Mouse (Mus musculus) kidney, embryonic 16.5 days (tissue): ENCODE data around the gene Lrp5. TPM values are rescaled to one million over a fixed set of nuclear protein-coding genes. Genes with fewer than 3 reads are reported as not detected.

Experiments
- ATAC-seq: fragments of 200-750 bp; cut with Nextera tagmentation; 2 replicates; pipeline ENCODE4 v1.8.0; 2017; ENCODE audit warnings: moderate TSS enrichment; ENCODE audit not compliant: low FRiP score, low TSS enrichment
- H3K27ac ChIP-seq: fragments of 300-500 bp; sonication (generic); 2 replicates; pipeline ENCODE4 v1.5.1; 2014; ENCODE audit warnings: low read length
- H3K27me3 ChIP-seq: fragments of 300-500 bp; sonication (generic); 2 replicates; pipeline ENCODE4 v1.6.1; 2014; ENCODE audit warnings: low read length, control low read depth, mixed read lengths; ENCODE audit not compliant: insufficient read depth
- H3K36me3 ChIP-seq: fragments of 300-500 bp; sonication (generic); 2 replicates; pipeline ENCODE4 v1.6.1; 2014; ENCODE audit warnings: low read length, control low read depth, mixed read lengths; ENCODE audit not compliant: insufficient read depth
- H3K4me1 ChIP-seq: fragments of 300-500 bp; sonication (generic); 2 replicates; pipeline ENCODE4 v1.6.1; 2014; ENCODE audit warnings: low read length, control low read depth, mixed read lengths; ENCODE audit not compliant: insufficient read depth
- H3K4me2 ChIP-seq: fragments of 300-500 bp; sonication (generic); replicated peaks from 2 replicates; pipeline ENCODE4 v1.6.1; 2014; ENCODE audit warnings: low read depth, low read length
- H3K4me3 ChIP-seq: fragments of 300-500 bp; sonication (generic); 2 replicates; pipeline ENCODE4 v1.5.1; 2014; ENCODE audit warnings: mild to moderate bottlenecking, low read length
- H3K9ac ChIP-seq: fragments of 300-500 bp; sonication (generic); replicated peaks from 2 replicates; pipeline ENCODE4 v1.6.1; 2014; ENCODE audit warnings: low read length
- H3K9me3 ChIP-seq: fragments of 300-500 bp; sonication (generic); 2 replicates; pipeline ENCODE4 v1.6.1; 2016; ENCODE audit warnings: low read length, control low read depth
- WGBS: fragments of 180-500 bp; shearing (Covaris S2); extraction: QIAGEN DNeasy Blood & Tissue Kit; methylation state at CpG from one replicate; pipeline ENCODE4 v1.1.7; 2014; 5-methylcytosine and 5-hydroxymethylcytosine counted together
- polyA plus RNA-seq: library from polyadenylated mRNA; unstranded; fragments of >200 nt; fragmentation: Nextera tagmentation; extraction: Ambion mirVana; gene quantifications from 2 replicates; pipeline ENCODE4 v1.2.1, GENCODE M21; 2015

Gene Lrp5
- polyA plus RNA-seq, 1 experiment from 2014 or later: 7.0 TPM

- Histone ChIP-seq H3K27ac (peak overlapping the region; percentile 71), H3K4me2 (peak overlapping the region; percentile 5; the same call in 1 of the 2 replicates), H3K36me3 (no peaks in the 10 kb centered on the region), H3K9ac (peak overlapping the region; percentile 9; the same call in 1 of the 2 replicates), H3K9me3 (no peaks in the 10 kb centered on the region), H3K4me1 (peaks cover 67% of the 10 kb centered on the region), H3K27me3 (no peaks in the 10 kb centered on the region), H3K4me3 (no peak overlapping the region)
- WGBS: 11% methylated on average over 13 of the region's 13 CpGs
- ATAC-seq: peak; percentile 85
Observed at GRCm38 (mm10) chr19:3681310-3681934, 4.9 kb downstream of the Lrp5 start.

GRCm38 (mm10) chr19:3680732-3681131 is 5.6 kb downstream of the Lrp5 start:
- Histone ChIP-seq H3K4me3 (no peak overlapping the region), H3K4me1 (peaks cover 67% of the 10 kb centered on the region), H3K9ac (no peak overlapping the region), H3K9me3 (no peaks in the 10 kb centered on the region), H3K4me2 (no peak overlapping the region; the same call in 1 of the 2 replicates), H3K36me3 (no peaks in the 10 kb centered on the region), H3K27ac (peak overlapping the region; percentile 71), H3K27me3 (no peaks in the 10 kb centered on the region)
- WGBS: 50% methylated on average over 7 of the region's 7 CpGs
- ATAC-seq: no peak; the same call in 1 of the 2 replicates

GRCm38 (mm10) chr19:3674122-3674855 is 12.1 kb downstream of the Lrp5 start:
- Histone ChIP-seq H3K27me3 (no peaks in the 10 kb centered on the region), H3K9ac (no peak overlapping the region), H3K4me3 (no peak overlapping the region), H3K4me1 (peaks cover 30% of the 10 kb centered on the region), H3K36me3 (peaks cover 13% of the 10 kb centered on the region), H3K4me2 (no peak overlapping the region), H3K27ac (peak overlapping the region; percentile 67; the same call in 1 of the 2 replicates), H3K9me3 (no peaks in the 10 kb centered on the region; the same call in 1 of the 2 replicates)
- 60% methylated on average over 8 of the region's 8 CpGs for WGBS
- ATAC-seq: peak; percentile 71

- no peak for ATAC-seq
- Histone ChIP-seq H3K9me3 (no peaks in the 10 kb centered on the region; the same call in 1 of the 2 replicates), H3K36me3 (peaks cover 13% of the 10 kb centered on the region), H3K4me2 (no peak overlapping the region), H3K27ac (no peak overlapping the region), H3K27me3 (no peaks in the 10 kb centered on the region), H3K9ac (no peak overlapping the region), H3K4me3 (no peak overlapping the region), H3K4me1 (peaks cover 35% of the 10 kb centered on the region)
- WGBS: 98% methylated on average over 2 of the region's 2 CpGs
Observed at GRCm38 (mm10) chr19:3673149-3673548, 13.2 kb downstream of the Lrp5 start.

GRCm38 (mm10) chr19:3669100-3669499 is 17.3 kb downstream of the Lrp5 start:
- ATAC-seq: peak; percentile 37; the same call in 1 of the 2 replicates
- Histone ChIP-seq H3K9ac (no peak overlapping the region; the same call in 1 of the 2 replicates), H3K27me3 (no peaks in the 10 kb centered on the region), H3K4me3 (no peak overlapping the region), H3K9me3 (no peaks in the 10 kb centered on the region; the same call in 1 of the 2 replicates), H3K4me1 (peaks cover 60% of the 10 kb centered on the region), H3K4me2 (no peak overlapping the region), H3K27ac (peak overlapping the region; percentile 65), H3K36me3 (peaks cover 13% of the 10 kb centered on the region)
- WGBS: 45% methylated on average over 13 of the region's 13 CpGs

GRCm38 (mm10) chr19:3668551-3668950 is 17.8 kb downstream of the Lrp5 start:
- ATAC-seq: no peak
- H3K4me3 ChIP-seq: no peak overlapping the region
- no peaks in the 10 kb centered on the region for H3K27me3 ChIP-seq
- H3K4me1 ChIP-seq: peaks cover 56% of the 10 kb centered on the region
- 78% methylated on average over 10 of the region's 10 CpGs for WGBS
- peaks cover 10% of the 10 kb centered on the region for H3K36me3 ChIP-seq
- H3K27ac ChIP-seq: peak overlapping the region; percentile 65; the same call in 1 of the 2 replicates
- H3K9me3 ChIP-seq: no peaks in the 10 kb centered on the region; the same call in 1 of the 2 replicates
- H3K9ac ChIP-seq: no peak overlapping the region
- H3K4me2 ChIP-seq: no peak overlapping the region

- peaks cover 56% of the 10 kb centered on the region for H3K4me1 ChIP-seq
- no peak overlapping the region for H3K4me3 ChIP-seq
- no peak overlapping the region for H3K4me2 ChIP-seq
- H3K27ac ChIP-seq: peak overlapping the region; percentile 65
- 61% methylated on average over 11 of the region's 11 CpGs for WGBS
- peaks cover 7% of the 10 kb centered on the region for H3K36me3 ChIP-seq
- no peak for ATAC-seq
- H3K27me3 ChIP-seq: no peaks in the 10 kb centered on the region
- no peak overlapping the region for H3K9ac ChIP-seq
- H3K9me3 ChIP-seq: no peaks in the 10 kb centered on the region
Observed at GRCm38 (mm10) chr19:3667979-3668378, 18.4 kb downstream of the Lrp5 start.

- peaks cover 56% of the 10 kb centered on the region for H3K4me1 ChIP-seq
- 56% methylated on average over 6 of the region's 6 CpGs for WGBS
- H3K27me3 ChIP-seq: no peaks in the 10 kb centered on the region
- no peak for ATAC-seq
- no peak overlapping the region for H3K4me3 ChIP-seq
- H3K27ac ChIP-seq: peak overlapping the region; percentile 71
- no peak overlapping the region for H3K4me2 ChIP-seq
- H3K36me3 ChIP-seq: peaks cover under 1% of the 10 kb centered on the region; the same call in 1 of the 2 replicates
- no peaks in the 10 kb centered on the region for H3K9me3 ChIP-seq
- H3K9ac ChIP-seq: no peak overlapping the region
Observed at GRCm38 (mm10) chr19:3667155-3667895, 19.0 kb downstream of the Lrp5 start.

GRCm38 (mm10) chr19:3666632-3667031 is 19.7 kb downstream of the Lrp5 start:
- H3K9me3 ChIP-seq: no peaks in the 10 kb centered on the region
- no peak overlapping the region for H3K4me3 ChIP-seq
- H3K27ac ChIP-seq: peak overlapping the region; percentile 71
- 73% methylated on average over 2 of the region's 2 CpGs for WGBS
- no peak overlapping the region for H3K4me2 ChIP-seq
- H3K4me1 ChIP-seq: peaks cover 56% of the 10 kb centered on the region
- H3K9ac ChIP-seq: no peak overlapping the region
- ATAC-seq: no peak
- no peaks in the 10 kb centered on the region for H3K27me3 ChIP-seq
- H3K36me3 ChIP-seq: no peaks in the 10 kb centered on the region
